Mouse (Mus musculus): Measurements from ENCODE around the gene Zfp969. TPM values are rescaled to one million over a fixed set of nuclear protein-coding genes. Genes with fewer than 3 reads are reported as not detected.
"Not testable (repeated sequence)": the region's sequence is repeated elsewhere in the genome, so short reads cannot be mapped to it uniquely, and the experiment has no call there.

The Zfp969 gene
- not detected for total RNA-seq (2021)

GRCm38 (mm10) chr2:175703546-175703945 lies at the start of gene Zfp969:
Gene Zfp969, minus strand, starts transcription at chr2:175703646.
- DNase-seq, result not testable (repeated sequence)

DNA sequence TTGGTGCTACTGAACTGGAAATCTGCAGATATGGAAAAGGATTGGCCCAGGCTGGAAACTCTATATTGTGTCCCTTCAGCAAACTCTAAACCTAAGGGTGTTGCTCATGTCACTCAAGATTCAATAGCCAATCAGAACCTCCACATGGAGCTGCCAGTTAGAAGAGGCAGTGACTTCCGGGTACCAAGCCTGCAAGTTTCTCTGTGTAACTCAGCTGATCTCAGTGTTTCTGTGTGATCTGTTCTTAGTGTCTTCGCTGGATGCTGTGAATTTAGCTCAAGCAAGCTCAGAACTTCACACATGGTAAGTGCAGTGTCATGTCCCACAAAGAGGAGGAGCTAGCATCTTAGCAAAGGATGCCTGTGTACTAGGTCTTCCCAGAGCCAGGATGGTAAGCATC lies 37.8 kb upstream of the Zfp969 start, which contains the start of gene Gm2007:
TSS of gene Gm2007 (plus strand) at position 301 of the 400 bp plus-strand sequence.
- not testable (repeated sequence) for DNase-seq

GRCm38 (mm10) chr2:175643678-175644077 lies 59.8 kb downstream of the Zfp969 start, which contains the start of gene Gm11007:
Gene Gm11007, plus strand, starts transcription at chr2:175643978.
- not testable (repeated sequence) for DNase-seq

Other genes with a start within 250 kb of the Zfp969 start
- gene Zfp965, start 233.7 kb downstream of the Zfp969 start, total RNA-seq (2021), result 1 to 10 TPM; 4.8 to 6.7 TPM
- not detected for gene Gm11007, start 59.7 kb downstream of the Zfp969 start, total RNA-seq (2021)
- not detected for gene Gm2007, start 37.9 kb upstream of the Zfp969 start, total RNA-seq (2021)
- gene Gm14288, start 97.4 kb upstream of the Zfp969 start, total RNA-seq (2021), result 10 to 100 TPM in 1 of 2 experiments, 1 to 10 TPM in 1; 3.8 to 12.5 TPM
- gene Gm6710, start 165.6 kb upstream of the Zfp969 start, total RNA-seq (2021), result 10 to 100 TPM; 55.9 to 65.0 TPM
- 1 to 10 TPM; 6.9 to 7.0 TPM for gene Zfp966, start 227.5 kb upstream of the Zfp969 start, total RNA-seq (2021)

All from layer of hippocampus, postnatal 36 days (tissue).